In genomic region chr6:127894999-127895398, GRCm38 (mm10) we compare ENCODE assay signal across 17 mouse cellular contexts. TPM values are rescaled to one million over a fixed set of nuclear protein-coding genes. Genes with fewer than 3 reads are reported as not detected.
DNase-seq lines count a peak whose midpoint lies in the region; TF ChIP-seq lines count a peak whose summit lies in the region.
"Had no signal": no experiment of that assay in that cellular context is flagged by ENCODE, and none has a peak within 500 bp of the region (broad histone marks: within the 10 kb centered on the region; RNA-seq: fewer than 3 reads in every experiment).

No protein-coding gene starts in this region.

- intact Hi-C loops in gastrocnemius, adult 2 months (cut with DNase I) = no loop called here
- intact Hi-C loops in gastrocnemius, postnatal 14 days (cut with DNase I; ENCODE audit: low total_unique reads) = no loop called here

- H3K4me3 ChIP-seq in gastrocnemius, adult 2 months = no peak overlapping the region
- H3K4me3 ChIP-seq in lung, adult 2 months (replicated peaks; ENCODE audit: extremely low read depth, low read depth, low read length) = no peak overlapping the region
- H3K4me3 ChIP-seq: forebrain, embryonic 15.5 days; heart, adult 2 months; heart, embryonic 13.5 days; hindbrain, embryonic 15.5 days had no signal

- H3K27ac ChIP-seq in gastrocnemius, adult 2 months = no peak overlapping the region
- H3K27ac ChIP-seq: forebrain, embryonic 15.5 days; heart, adult 2 months; heart, embryonic 13.5 days; hindbrain, embryonic 15.5 days had no signal

- DNase-seq in gastrocnemius, adult 2 months = peak; percentile 48
- DNase-seq in gastrocnemius, postnatal 4 days (ENCODE audit: low spot score in 2 of 2) = no peak
- peak; percentile 30 to 52 for DNase-seq in lung, adult 18-20 months
- no peak for DNase-seq in lung, adult 2 months
- peak; percentile 33 for DNase-seq in gastrocnemius, postnatal 14 days
- DNase-seq in lung, postnatal 36 days = peak; percentile 53
- DNase-seq: adrenal gland, adult 2 months; adrenal gland, postnatal 25 days; cerebellum, adult 2 months; heart, adult 2 months; heart, postnatal 36 days had no signal

- no peak for TF ChIP-seq CTCF in gastrocnemius, adult 2 months (IDR thresholded peaks at IDR 0.05)
- no peak for TF ChIP-seq CTCF in lung, adult 2 months (IDR thresholded peaks at IDR 0.05; ENCODE audit: insufficient read depth, low read length)

- 40% methylated on average over 6 of the region's 6 CpGs for WGBS in lung, adult 2 months

- peaks cover 4% of the 10 kb centered on the region; the same call in 1 of the 2 replicates for H3K4me1 ChIP-seq in lung, adult 2 months (ENCODE audit: control insufficient read depth, insufficient read depth, low read length)
- H3K4me1 ChIP-seq: forebrain, embryonic 15.5 days had no signal

- no peak for TF ChIP-seq POLR2A in lung, adult 2 months (IDR thresholded peaks at IDR 0.05; ENCODE audit: borderline replicate concordance, extremely low read depth, low read depth, low read length)

RNA-seq across cellular contexts. Expression of gene Tspan11, which starts 7.6 kb away (rescaled TPM):
- total RNA-seq in gastrocnemius, adult 2 months (2021) = 1 to 10 TPM in 1 of 2 experiments, under 1 TPM in 1; 0.74 to 1.0 TPM
- total RNA-seq in gastrocnemius, postnatal 4 days (2021) = 10 to 100 TPM; 13.4 to 14.0 TPM
- polyA plus RNA-seq in lung, adult 2 months (2012; rRNA removed) = 47.4 and 85.7 TPM in 2 replicates
- total RNA-seq in gastrocnemius, postnatal 14 days (2021) = 1 to 10 TPM; 4.4 to 10.0 TPM
- total RNA-seq: CH12.LX had no signal
- polyA plus RNA-seq: activated CD4-positive, CD25-positive, alpha-beta regulatory T cell, adult 4 months; Patski had no signal

Comparison
In these comparisons a context has a peak if more than half of its experiments do, and no peak if none do; other contexts are left out.
1. DNase-seq: peak in gastrocnemius, adult 2 months (single experiment), lung, adult 18-20 months (2 of 2), gastrocnemius, postnatal 14 days (single experiment) and lung, postnatal 36 days (single experiment); none in gastrocnemius, postnatal 4 days (0 of 2) and lung, adult 2 months (single experiment).